Mouse (Mus musculus) granulocyte monocyte progenitor cell, adult 5-6 weeks (primary cell): ENCODE measurements at regions not wholly inside any gene's neighbourhood (a gene's known extent, or its start where the extent isn't known, plus 50 kb on each side); places are given as distances from the start of the nearest gene placed in this dataset.
"Not testable (repeated sequence)": the region's sequence is repeated elsewhere in the genome, so short reads cannot be mapped to it uniquely, and the experiment has no call there.

Source experiments
- ATAC-seq: replicated peaks from 2 replicates; pipeline ENCODE4 v1.8.0; 2016; ENCODE audit warnings: mild to moderate bottlenecking, moderate TSS enrichment, inconsistent platforms; ENCODE audit not compliant: poor library complexity, severe bottlenecking

DNA sequence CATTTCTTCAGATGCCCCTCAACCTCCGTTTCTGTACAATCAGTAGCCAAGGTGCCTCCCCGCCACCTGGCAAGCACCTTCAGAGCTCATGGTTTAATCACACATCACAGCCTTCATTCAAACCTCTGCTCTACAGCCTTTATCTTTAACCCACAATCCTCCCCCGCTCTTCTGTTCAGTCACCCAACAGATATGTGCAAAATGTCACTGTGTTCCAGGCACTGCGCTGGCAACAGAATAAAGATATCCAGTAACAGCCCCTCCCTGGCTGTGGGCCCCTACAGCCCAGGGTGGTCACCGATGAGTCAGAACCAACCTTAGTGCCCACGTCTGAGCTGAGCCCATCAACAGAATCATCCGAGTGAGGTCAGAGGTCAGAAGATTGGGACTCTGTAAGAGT is 54.3 kb upstream of the Ddr1 start:
- ATAC-seq: no peak

DNA sequence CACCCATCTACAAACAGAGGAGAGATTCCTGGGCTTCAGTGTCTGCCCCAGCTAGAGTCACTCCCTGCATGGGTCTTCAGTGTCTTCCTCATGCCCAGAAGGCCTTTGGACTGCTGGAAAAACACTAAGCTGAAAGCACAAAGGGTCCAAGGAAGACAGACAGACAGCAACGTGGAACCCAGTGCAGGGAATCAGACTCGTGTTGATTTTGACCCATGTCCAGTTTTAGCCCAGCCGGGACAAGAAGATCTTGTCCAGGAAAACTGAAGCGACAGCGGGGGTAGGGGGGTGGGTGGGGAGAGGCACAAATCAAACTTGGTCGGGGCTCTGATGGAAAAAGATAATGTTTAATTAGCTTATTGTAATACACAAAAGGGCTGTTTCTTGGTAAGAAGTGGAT is 55.3 kb upstream of the Ddr1 start:
- no peak for ATAC-seq

- peak; percentile 78 for ATAC-seq
Measured at GRCm38 (mm10) chr17:35762614-35763013, 58.2 kb upstream of the Ddr1 start.

DNA sequence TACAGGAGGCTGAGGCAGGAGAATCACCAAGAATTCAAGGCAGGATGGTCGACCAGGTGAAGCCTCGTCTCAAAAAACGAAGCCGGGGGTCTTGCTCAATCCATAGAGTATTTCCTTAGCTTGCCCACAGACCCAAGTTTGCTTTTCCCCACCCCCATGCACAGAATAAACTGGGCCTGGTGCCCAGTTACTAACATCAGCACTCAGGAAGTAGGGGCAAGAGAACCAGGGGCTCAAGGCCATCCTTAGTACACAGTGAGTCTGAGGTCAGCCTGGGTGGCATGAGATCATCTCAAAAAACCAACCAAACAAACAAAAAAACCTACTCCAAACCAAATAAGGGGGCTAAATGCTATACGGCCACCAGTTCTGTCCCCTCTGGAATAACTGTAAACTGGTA is 58.4 kb upstream of the Ier3 start:
- ATAC-seq: peak; percentile 29

DNA sequence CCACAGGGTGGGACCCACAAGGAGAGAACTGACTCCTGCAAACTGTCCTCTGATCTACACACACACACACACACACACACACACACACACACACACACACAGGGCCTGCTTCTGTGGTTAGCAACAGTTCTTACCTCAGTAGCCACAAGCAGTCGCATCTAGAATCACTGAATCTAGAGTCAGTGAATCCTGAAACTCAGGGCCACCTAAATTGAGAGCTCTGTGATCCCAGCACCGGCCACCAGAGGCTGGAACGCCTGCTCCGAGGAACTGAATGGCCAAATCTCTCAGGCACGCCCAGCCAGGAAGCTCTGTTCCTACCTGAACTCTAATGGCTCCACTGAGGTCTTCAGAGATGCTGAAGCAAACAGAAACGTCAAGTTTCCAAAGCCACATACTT is 57.6 kb upstream of the Ier3 start:
- ATAC-seq: peak; percentile 47

DNA sequence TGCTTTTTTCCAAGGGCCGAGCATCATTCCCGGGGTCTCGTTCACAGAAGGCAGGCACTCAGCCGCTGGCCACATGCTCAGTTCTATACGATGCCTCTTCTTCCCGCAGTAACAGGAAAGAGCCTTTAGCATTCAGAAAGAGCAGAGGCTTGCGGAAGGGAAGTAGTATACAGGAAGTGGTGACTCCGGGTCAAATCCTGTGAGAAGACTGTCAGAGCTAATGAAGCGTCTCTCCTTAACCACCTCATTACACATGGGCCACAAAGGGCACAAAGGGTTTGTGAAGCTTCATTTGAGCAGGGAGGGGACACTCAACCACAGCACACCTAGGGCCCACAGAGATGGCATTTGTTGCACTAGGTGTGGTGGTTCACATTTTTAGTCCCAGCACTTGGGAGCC is 55.1 kb upstream of the Ier3 start:
- peak; percentile 68 for ATAC-seq

DNA sequence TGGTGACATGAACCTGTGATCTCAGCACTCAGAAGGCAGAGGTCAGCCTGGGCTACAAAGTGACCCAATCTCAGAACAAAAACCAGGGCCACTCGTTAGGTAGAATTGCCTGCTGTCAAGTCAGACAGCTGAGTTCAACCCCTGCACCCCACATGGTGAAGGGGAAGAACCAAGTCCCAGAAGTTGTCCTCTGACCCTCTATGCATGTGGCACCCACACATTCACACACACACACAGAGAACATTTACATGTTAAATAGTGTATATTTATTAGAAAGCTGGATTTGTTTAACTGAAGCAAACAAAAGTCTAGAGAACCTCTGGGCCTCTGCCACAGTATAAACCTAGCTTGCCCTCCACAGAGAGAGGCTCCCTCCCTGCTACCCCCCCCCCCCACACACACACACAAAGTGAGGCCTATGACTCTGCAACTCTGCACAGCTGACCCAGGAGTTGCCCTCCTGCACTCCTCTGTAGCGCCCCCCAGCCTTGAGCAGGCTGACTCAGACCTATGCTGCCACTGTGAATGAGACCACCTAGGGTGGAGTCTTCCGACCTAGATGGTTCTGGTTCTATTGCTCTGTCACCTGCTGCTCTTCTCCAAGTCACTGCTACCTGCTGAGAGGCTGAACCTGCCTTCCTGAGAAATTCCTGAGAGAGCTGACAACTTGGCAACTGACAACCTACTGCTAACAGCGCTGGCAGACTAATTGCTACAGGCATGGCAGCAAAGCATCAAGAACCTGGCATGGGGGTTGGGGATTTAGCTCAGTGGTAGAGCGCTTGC is 52.1 kb upstream of the Ier3 start:
- no peak for ATAC-seq

DNA sequence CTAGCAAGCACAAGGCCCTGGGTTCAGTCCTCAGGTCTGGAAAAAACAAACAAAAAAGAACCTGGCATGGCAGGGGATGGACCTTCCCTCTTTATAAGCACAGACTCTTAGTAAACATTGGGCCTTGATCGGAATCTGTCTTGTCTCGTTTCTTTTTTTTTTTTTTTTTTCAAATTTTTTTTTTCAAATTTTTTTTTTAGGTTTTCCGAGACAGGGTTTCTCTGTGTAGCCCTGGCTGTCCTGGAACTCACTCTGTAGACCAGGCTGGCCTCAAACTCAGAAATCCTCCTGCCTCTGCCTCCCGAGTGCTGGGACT is 51.6 kb upstream of the Ier3 start:
- ATAC-seq: not testable (repeated sequence)

GRCm38 (mm10) chr17:35770599-35770998 is 50.9 kb upstream of the Ier3 start:
- no peak for ATAC-seq

DNA sequence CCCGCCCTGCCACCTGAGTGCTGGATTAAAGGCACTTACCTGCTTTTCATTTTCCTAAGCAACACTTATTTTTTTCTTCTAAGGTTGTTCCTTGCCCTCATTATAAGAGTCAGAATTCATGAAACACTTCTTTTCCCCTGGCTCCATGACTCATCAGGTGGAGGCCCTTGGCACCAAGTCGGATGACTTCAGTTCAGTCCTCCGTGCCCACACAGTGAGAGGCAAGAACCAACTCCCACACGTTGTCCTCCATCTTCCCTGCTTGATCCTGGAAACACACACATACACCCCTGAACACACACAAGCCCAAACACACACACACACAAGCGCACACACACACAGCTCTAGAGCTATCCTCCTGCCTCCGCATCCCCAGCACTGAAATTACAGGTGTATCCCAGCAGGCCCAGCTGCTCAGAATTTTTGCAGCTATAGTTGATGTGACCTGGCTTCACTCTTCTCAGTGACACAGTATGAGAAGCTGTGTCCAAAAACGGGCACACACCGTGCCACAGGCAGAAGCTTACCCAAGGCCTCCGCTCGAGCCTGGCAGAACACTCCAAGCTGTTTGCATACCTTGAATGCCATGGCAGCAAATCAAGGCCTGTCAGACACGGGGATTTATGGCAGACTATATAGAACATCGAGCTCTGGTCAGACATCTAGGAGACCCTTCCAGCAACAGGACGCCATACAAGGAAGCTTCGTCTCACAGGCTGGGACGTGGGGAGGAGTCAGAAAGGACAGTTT is 49.7 kb upstream of the Ier3 start:
- no peak for ATAC-seq
